Mouse (Mus musculus): ENCODE measurements around the gene Glycam1.
A peak's percentile ranks its signal among the peaks of the same experiment; 100 is the strongest.
"Not testable (repeated sequence)": the region's sequence is repeated elsewhere in the genome, so short reads cannot be mapped to it uniquely, and the experiment has no call there.

Glycam1 gene

GRCm38 (mm10) chr15:103564981-103565380 is at the start of gene Glycam1:
Glycam1 (minus strand) TSS chr15:103565081.
- DNase-seq, result no peak

GRCm38 (mm10) chr15:103604481-103604880 is 39.6 kb upstream of the Glycam1 start:
- no peak for DNase-seq

- no peak for DNase-seq
These were observed 25.9 kb upstream of the Glycam1 start for GRCm38 (mm10) chr15:103590779-103591178.

GRCm38 (mm10) chr15:103587752-103588151 is 22.9 kb upstream of the Glycam1 start:
- DNase-seq, result not testable (repeated sequence)

GRCm38 (mm10) chr15:103585876-103586275 is 21.0 kb upstream of the Glycam1 start:
- no peak for DNase-seq

- peak; percentile 69 for DNase-seq
These were observed 12.7 kb downstream of the Glycam1 start for GRCm38 (mm10) chr15:103552096-103552690.

- DNase-seq, result no peak
These were observed 13.8 kb downstream of the Glycam1 start for GRCm38 (mm10) chr15:103551053-103551452.

GRCm38 (mm10) chr15:103549475-103549874 is 15.4 kb downstream of the Glycam1 start:
- DNase-seq, result no peak

- DNase-seq, result no peak
These were observed 16.9 kb downstream of the Glycam1 start for GRCm38 (mm10) chr15:103547983-103548382.

- no peak for DNase-seq
These were observed 22.4 kb downstream of the Glycam1 start for GRCm38 (mm10) chr15:103542526-103542925.

GRCm38 (mm10) chr15:103540646-103541045 is 24.2 kb downstream of the Glycam1 start:
- DNase-seq, result no peak

- no peak for DNase-seq
These were observed 25.6 kb downstream of the Glycam1 start for GRCm38 (mm10) chr15:103539259-103539658.

- peak; percentile 34 for DNase-seq
These were observed 27.1 kb downstream of the Glycam1 start, which contains the start of gene Ppp1r1a for GRCm38 (mm10) chr15:103537822-103538213. Ppp1r1a (minus strand) TSS chr15:103538003.

- no peak for DNase-seq
These were observed 27.7 kb downstream of the Glycam1 start for GRCm38 (mm10) chr15:103537011-103537821.

GRCm38 (mm10) chr15:103536456-103536855 is 28.4 kb downstream of the Glycam1 start:
- DNase-seq, result no peak

GRCm38 (mm10) chr15:103535786-103536185 is 29.1 kb downstream of the Glycam1 start:
- DNase-seq, result no peak

GRCm38 (mm10) chr15:103535030-103535429 is 29.9 kb downstream of the Glycam1 start:
- DNase-seq, result no peak

GRCm38 (mm10) chr15:103534054-103534620 is 30.7 kb downstream of the Glycam1 start:
- no peak for DNase-seq

- peak; percentile 51 for DNase-seq
These were observed 34.5 kb downstream of the Glycam1 start for GRCm38 (mm10) chr15:103530372-103530771.

- DNase-seq, result no peak
These were observed 41.7 kb downstream of the Glycam1 start for GRCm38 (mm10) chr15:103523156-103523555.

- DNase-seq, result no peak
These were observed 42.3 kb downstream of the Glycam1 start for GRCm38 (mm10) chr15:103522458-103523099.

GRCm38 (mm10) chr15:103519386-103520378 is 45.2 kb downstream of the Glycam1 start:
- DNase-seq, result no peak

Data from lung, postnatal 14 days (tissue).